Mouse (Mus musculus): ENCODE measurements around the gene Nap1l5.

DNA sequence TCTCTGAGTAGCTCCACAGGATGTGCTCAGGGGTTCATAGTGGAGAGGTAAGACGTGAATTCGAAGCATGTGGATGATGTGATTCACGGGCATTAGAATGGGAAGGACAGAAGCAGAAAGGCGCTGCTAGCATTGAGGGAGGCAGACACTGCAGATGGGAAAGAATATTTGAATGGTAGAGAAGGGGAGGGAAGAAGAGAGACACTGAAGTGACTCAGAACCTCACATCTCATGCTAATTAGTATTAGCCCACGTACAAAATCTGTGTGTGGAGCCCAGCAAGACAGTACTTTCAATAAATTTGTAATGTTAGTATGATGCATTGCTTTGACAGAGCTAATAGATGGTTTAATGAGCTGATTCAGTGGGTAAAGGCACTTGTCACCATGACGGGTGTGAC lies 13.9 kb upstream of the Nap1l5 start:
- no peak for TF ChIP-seq CTCF (IDR thresholded peaks at IDR 0.05; ENCODE audit: low read depth)
- TF ChIP-seq EP300 (IDR thresholded peaks at IDR 0.05; ENCODE audit: low read depth) = no peak

Measured in liver, postnatal 0 days (tissue).